Mouse (Mus musculus) layer of hippocampus, postnatal 10 days (tissue): ENCODE results near the gene Pard3. TPM values are rescaled to one million over a fixed set of nuclear protein-coding genes. Genes with fewer than 3 reads are reported as not detected.

Experiments
- DNase-seq, 2 experiments: peaks; one replicate each; pipeline ENCODE4 v3.0.0; 2021; ENCODE audit warnings: low spot score in 2 of 2
- long read RNA-seq: library from polyadenylated mRNA; stranded (forward); transcript quantifications from one replicate; pipeline ENCODE4 v2.0.0, GENCODE M21; 2023
- total RNA-seq, 2 experiments: library from RNA; stranded (reverse); gene quantifications; 2 replicates each; pipeline ENCODE4 v1.2.3; 2021

Gene Pard3
- 10 to 100 TPM; 26.2 to 27.8 TPM for total RNA-seq
- long read RNA-seq, partial matches to known transcripts = 3 of 12 reads
- long read RNA-seq, other reads (novel, unspliced or antisense) = 9 of 12 reads

GRCm38 (mm10) chr8:127063551-127064360 lies at the start of gene Pard3:
Pard3 (plus strand) TSS chr8:127063893.
- DNase-seq = peak; percentile 69 to 81

GRCm38 (mm10) chr8:127021830-127022229 lies 41.9 kb upstream of the Pard3 start:
- no peak for DNase-seq

- no peak for DNase-seq
Measured at GRCm38 (mm10) chr8:127025256-127025717, 38.4 kb upstream of the Pard3 start.

- DNase-seq = no peak
Measured at GRCm38 (mm10) chr8:127025775-127026174, 37.9 kb upstream of the Pard3 start.

- no peak for DNase-seq
Measured at GRCm38 (mm10) chr8:127031476-127031875, 32.2 kb upstream of the Pard3 start.

GRCm38 (mm10) chr8:127038928-127039327 lies 24.8 kb upstream of the Pard3 start:
- DNase-seq = peak; percentile 45 to 56

GRCm38 (mm10) chr8:127049996-127050395 lies 13.7 kb upstream of the Pard3 start:
- no peak for DNase-seq

- DNase-seq = no peak
Measured at GRCm38 (mm10) chr8:127052132-127052531, 11.6 kb upstream of the Pard3 start.

GRCm38 (mm10) chr8:127055081-127055480 lies 8.6 kb upstream of the Pard3 start:
- DNase-seq = no peak

GRCm38 (mm10) chr8:127058759-127059158 lies 4.9 kb upstream of the Pard3 start:
- DNase-seq = no peak

GRCm38 (mm10) chr8:127059826-127060225 lies 3.9 kb upstream of the Pard3 start:
- DNase-seq = no peak

- DNase-seq = peak; percentile 33 to 61
Measured at GRCm38 (mm10) chr8:127064361-127065112, 844 bp downstream of the Pard3 start.

- no peak for DNase-seq
Measured at GRCm38 (mm10) chr8:127065113-127065473, 1.4 kb downstream of the Pard3 start.

GRCm38 (mm10) chr8:127065791-127066190 lies 2.1 kb downstream of the Pard3 start:
- DNase-seq = no peak

- no peak for DNase-seq
Measured at GRCm38 (mm10) chr8:127066501-127066900, 2.8 kb downstream of the Pard3 start.

GRCm38 (mm10) chr8:127068719-127069118 lies 5.0 kb downstream of the Pard3 start:
- DNase-seq = no peak

GRCm38 (mm10) chr8:127070225-127070624 lies 6.5 kb downstream of the Pard3 start:
- peak in 1 of 2 experiments; percentile 21 for DNase-seq

GRCm38 (mm10) chr8:127073052-127073618 lies 9.4 kb downstream of the Pard3 start:
- no peak for DNase-seq

GRCm38 (mm10) chr8:127076511-127076910 lies 12.8 kb downstream of the Pard3 start:
- no peak for DNase-seq

GRCm38 (mm10) chr8:127079244-127079805 lies 15.6 kb downstream of the Pard3 start:
- no peak for DNase-seq

- DNase-seq = no peak
Measured at GRCm38 (mm10) chr8:127081297-127081696, 17.6 kb downstream of the Pard3 start.
